Mouse (Mus musculus) lung, postnatal 25 days (tissue): ENCODE results near the gene Trim26.

Source experiments
- DNase-seq: peaks from one replicate; pipeline ENCODE4 v3.0.0; 2022; ENCODE audit warnings: low spot score

The Trim26 gene

DNA sequence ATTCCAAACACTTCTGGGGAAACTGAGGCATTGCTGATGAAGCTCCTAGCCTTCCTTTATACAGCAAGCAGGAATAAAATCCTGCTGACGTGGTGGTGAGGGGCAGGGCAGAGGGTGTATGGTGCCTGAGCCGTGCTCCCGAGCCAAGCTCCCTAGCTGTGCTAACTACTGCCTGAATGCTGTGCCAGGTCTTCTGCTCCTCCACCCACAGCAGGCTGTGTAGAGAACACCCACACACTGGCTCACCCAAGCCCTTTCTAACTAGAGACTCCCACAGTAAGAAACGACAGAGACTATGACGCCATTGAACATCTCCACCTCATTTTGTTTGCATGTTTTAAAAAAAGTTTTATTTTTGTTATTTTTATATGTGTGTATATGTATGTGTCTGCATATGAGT, 63.1 kb downstream of the Trim26 start:
- no peak for DNase-seq

- no peak for DNase-seq
These were observed 63.8 kb downstream of the Trim26 start for GRCm38 (mm10) chr17:36900691-36901090.

GRCm38 (mm10) chr17:36903651-36904050, 66.7 kb downstream of the Trim26 start:
- DNase-seq, result peak; percentile 9

GRCm38 (mm10) chr17:36908235-36908634, 71.3 kb downstream of the Trim26 start:
- no peak for DNase-seq
